Mouse (Mus musculus) lung, postnatal 0 days (tissue): ENCODE results near the gene Recql5.
A peak's percentile ranks its signal among the peaks of the same experiment; 100 is the strongest.

Experiments
- CTCF ChIP-seq: IDR thresholded peaks from 2 replicates; pipeline ENCODE4 v1.5.1; 2016; ENCODE audit warnings: antibody characterized with exemption, mild to moderate bottlenecking
- EP300 ChIP-seq: IDR thresholded peaks from 2 replicates; pipeline ENCODE4 v1.6.1; 2016; ENCODE audit warnings: antibody characterized with exemption, mild to moderate bottlenecking, control low read depth

GRCm38 (mm10) chr11:115911632-115912376, 21.5 kb downstream of the Recql5 start, which contains the start of gene Smim6:
- TF ChIP-seq CTCF (no peak), EP300 (0 out of 2 replicates have a peak, but pooled peaks have one; percentile 5)
